Mouse (Mus musculus) adrenal gland, adult (tissue): ENCODE data around the gene Ccr10.
"Not testable (repeated sequence)": the region's sequence is repeated elsewhere in the genome, so short reads cannot be mapped to it uniquely, and the experiment has no call there.

Experiments
- DNase-seq, 2 experiments: peaks; one replicate each; pipeline ENCODE4 v3.0.0; 2022 to 2023; ENCODE audit warnings: low spot score in 1 of 2; ENCODE audit not compliant: inconsistent age in 2 of 2

Ccr10 gene

DNA sequence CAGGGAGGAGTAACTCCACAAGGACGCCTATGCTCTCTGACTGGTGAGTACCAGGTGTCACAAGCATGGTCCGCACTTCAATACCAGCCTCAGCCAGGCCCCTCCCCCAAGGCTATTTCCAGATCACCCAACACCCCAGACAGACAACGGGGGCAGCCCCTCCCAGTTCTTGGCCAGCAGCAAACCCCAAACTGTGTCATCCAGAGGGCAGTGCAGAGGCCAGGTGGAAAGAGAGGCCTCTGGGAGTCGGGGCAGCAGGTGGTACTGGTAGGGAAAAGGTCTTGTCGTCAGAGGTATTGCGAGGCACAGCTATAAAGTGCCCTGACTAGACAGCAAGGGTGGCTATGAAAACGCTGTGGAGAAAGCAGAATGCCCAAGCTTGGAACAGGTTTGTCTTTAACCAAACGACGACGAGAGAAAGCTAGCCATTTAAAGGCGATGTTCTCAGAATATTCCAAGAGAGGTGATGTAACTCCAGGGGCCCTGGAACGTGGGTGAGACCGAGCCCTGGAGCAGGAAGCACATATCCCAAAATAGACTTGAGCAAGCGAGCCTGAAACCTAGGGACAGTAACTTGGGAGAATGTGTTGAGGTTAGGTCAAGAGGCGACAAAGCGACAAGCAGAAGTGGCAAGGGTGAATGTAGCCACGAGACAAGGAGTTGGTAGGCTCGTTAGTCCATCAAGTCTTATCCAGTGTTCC lies 45.0 kb downstream of the Ccr10 start:
- peak in 1 of 2 experiments; percentile 66 for DNase-seq

DNA sequence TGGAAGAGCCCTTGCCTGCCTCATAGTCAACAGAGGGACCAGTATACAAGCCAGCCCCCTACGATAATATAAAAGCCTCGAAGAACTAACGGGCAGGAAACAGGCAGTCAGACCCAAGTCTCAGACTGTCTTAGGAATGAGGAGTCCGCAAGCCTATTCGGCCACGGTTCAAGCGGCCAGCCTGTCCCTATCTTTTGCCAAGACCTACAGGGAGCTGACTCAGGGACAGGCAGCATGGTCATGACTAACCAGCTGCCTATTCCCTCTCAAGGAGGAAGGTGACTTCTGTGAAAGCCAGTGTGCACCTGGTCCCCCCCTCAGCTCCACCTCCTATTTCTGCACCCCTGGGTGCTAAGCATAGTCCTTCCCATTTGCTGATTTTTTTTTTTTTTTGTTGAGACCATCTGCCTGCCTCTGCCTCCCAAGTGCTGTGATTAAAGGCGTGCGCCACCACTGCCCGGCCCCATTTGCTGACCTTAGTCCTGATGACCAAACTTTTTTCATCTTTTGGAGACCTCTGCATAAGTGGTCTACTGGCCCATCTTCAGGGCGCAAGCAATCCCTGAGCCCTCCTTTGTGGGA lies 46.2 kb downstream of the Ccr10 start:
- peak; percentile 37 to 70 for DNase-seq

DNA sequence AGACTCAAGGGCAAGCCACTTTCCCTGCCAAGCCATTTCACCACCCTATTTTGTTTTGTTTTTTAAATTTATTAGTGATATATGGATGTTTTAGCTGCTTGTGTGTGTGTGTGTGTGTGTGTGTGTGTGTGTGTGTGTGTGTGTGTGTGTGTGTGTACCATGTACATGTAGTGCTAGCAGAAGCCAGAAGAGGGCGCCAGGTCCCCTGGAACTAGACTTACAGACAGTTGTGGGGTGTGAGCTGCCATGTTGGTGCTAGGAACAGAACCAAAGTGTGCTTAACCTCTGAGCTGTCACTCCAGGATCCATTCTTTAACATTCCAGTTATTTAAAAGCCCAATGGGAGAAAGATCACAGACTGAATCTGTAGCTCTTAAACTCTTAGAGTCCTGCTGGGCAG lies 48.2 kb downstream of the Ccr10 start:
- peak in 1 of 2 experiments; percentile 43 for DNase-seq

DNA sequence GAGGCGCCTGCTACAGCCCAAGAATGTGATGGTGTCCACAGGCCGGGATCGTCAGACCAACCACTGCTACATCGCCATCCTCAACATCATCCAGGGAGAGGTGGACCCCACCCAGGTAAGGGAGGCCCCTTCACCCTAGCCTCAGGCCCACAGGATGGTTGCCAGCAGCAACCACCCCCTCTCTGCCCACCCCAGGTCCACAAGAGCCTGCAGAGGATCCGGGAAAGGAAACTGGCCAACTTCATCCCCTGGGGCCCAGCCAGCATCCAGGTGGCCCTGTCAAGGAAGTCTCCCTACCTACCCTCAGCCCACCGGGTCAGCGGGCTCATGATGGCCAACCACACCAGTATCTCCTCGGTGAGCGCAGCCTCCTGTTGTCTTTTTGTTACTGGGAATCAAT lies 50.2 kb downstream of the Ccr10 start:
- peak in 1 of 2 experiments; percentile 21 for DNase-seq

DNA sequence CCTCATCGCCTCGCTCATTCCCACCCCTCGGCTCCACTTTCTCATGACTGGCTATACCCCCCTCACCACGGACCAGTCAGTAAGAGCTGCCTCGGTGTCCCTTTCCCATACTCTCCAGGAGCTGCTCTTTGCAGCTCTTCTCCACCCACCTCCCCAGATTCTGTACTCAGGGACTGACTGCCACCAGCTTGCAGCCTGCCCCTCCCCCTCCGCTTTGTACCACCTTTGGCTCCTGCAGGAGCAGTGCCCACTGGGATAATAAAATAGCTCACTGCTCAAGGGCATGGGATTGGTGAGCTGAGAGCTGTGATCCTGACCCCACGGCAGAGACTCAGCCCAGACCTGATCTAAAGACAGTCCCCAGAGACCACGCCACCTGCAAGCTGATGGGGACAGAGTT lies 50.7 kb downstream of the Ccr10 start:
- DNase-seq, result not testable (repeated sequence)
